Mouse (Mus musculus) ES-Bruce4 (cell line): ENCODE measurements around the gene Adh6a. TPM values are rescaled to one million over a fixed set of nuclear protein-coding genes. Genes with fewer than 3 reads are reported as not detected.

Experiments
- H3K27ac ChIP-seq: 2 replicates; pipeline ENCODE4 v1.5.1; 2012; ENCODE audit warnings: low read length, inconsistent platforms; ENCODE audit not compliant: insufficient read depth
- H3K27me3 ChIP-seq: 2 replicates; pipeline ENCODE4 v1.6.1; 2012; ENCODE audit warnings: mild to moderate bottlenecking, low read length, inconsistent platforms; ENCODE audit not compliant: control insufficient read depth, poor library complexity, insufficient read depth, severe bottlenecking
- H3K36me3 ChIP-seq: 2 replicates; pipeline ENCODE4 v1.6.1; 2012; ENCODE audit warnings: inconsistent platforms, mild to moderate bottlenecking, low read length, moderate library complexity; ENCODE audit not compliant: control insufficient read depth, poor library complexity, insufficient read depth, severe bottlenecking
- H3K4me1 ChIP-seq: one replicate; pipeline ENCODE4 v1.8.1; 2011; ENCODE audit warnings: low read length; ENCODE audit not compliant: control insufficient read depth, insufficient read depth
- H3K4me3 ChIP-seq: 2 replicates; pipeline ENCODE4 v1.5.1; 2011; ENCODE audit warnings: low read depth, mild to moderate bottlenecking, low read length
- H3K9ac ChIP-seq: 2 replicates; pipeline ENCODE4 v1.6.1; 2012; ENCODE audit warnings: low read depth, mild to moderate bottlenecking, inconsistent platforms; ENCODE audit not compliant: poor library complexity, severe bottlenecking
- H3K9me3 ChIP-seq: replicated peaks from 2 replicates; pipeline ENCODE4 v1.6.1; 2012; ENCODE audit warnings: mild to moderate bottlenecking, low read length, inconsistent platforms; ENCODE audit not compliant: control insufficient read depth, poor library complexity, insufficient read depth, severe bottlenecking
- CTCF ChIP-seq: IDR thresholded peaks from one replicate; pipeline ENCODE4 v1.8.1; 2011; ENCODE audit warnings: low read depth, low read length
- EP300 ChIP-seq: IDR thresholded peaks from 2 replicates; pipeline ENCODE4 v1.6.1; 2011; ENCODE audit warnings: low read depth, low read length; ENCODE audit not compliant: insufficient read depth
- POLR2A ChIP-seq: IDR thresholded peaks from one replicate; pipeline ENCODE4 v1.8.1; 2011; ENCODE audit warnings: low read length; ENCODE audit not compliant: insufficient read depth
- polyA plus RNA-seq: library from polyadenylated mRNA; stranded (reverse); fragments of >200 nt; gene quantifications from 2 replicates; pipeline ENCODE4 v1.2.4, GENCODE M21; 2011; ENCODE audit warnings: low read depth; ENCODE audit not compliant: missing spikeins, insufficient read depth, insufficient read length

Adh6a gene
- polyA plus RNA-seq, 1 experiment = not detected

GRCm38 (mm10) chr3:138282556-138282955, 30.5 kb upstream of the Adh6a start:
- Histone ChIP-seq H3K4me3 (no peak overlapping the region), H3K27me3 (no peaks in the 10 kb centered on the region)

DNA sequence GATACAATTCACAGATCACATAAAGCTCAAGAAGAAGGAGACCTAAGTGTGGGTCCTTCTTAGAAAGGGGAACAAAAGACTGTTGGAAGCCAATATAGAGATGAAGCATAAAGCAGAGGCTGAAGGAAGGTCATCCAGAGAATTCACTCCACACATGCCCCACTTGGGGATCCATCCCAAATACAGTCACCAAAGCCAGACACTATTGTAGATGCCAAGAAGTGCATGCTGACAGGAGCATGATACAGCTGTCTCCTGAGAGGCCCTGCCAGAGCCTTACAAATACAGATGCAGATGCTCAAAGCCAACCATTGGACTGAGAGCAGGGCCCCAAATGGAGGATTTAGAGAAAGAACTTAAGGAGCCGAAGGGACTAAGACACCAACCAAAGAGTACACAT, 29.3 kb upstream of the Adh6a start:
- Histone ChIP-seq H3K36me3 (no peaks in the 10 kb centered on the region), H3K9ac (no peak overlapping the region), H3K27ac (no peak overlapping the region), H3K9me3 (no peaks in the 10 kb centered on the region; the same call in 1 of the 2 replicates), H3K27me3 (no peaks in the 10 kb centered on the region), H3K4me3 (no peak overlapping the region), H3K4me1 (peaks cover 2% of the 10 kb centered on the region)
- TF ChIP-seq CTCF (no peak), POLR2A (no peak), EP300 (no peak)

More at GRCm38 (mm10) chr3:138282556-138282955, 30.5 kb upstream of the Adh6a start:
- TF ChIP-seq CTCF = no peak
- TF ChIP-seq POLR2A = no peak
- no peak for TF ChIP-seq EP300
- no peaks in the 10 kb centered on the region; the same call in 1 of the 2 replicates for H3K9me3 ChIP-seq
- no peak overlapping the region for H3K9ac ChIP-seq
- no peak overlapping the region for H3K27ac ChIP-seq
- peaks cover 2% of the 10 kb centered on the region for H3K4me1 ChIP-seq
- H3K36me3 ChIP-seq = no peaks in the 10 kb centered on the region

DNA sequence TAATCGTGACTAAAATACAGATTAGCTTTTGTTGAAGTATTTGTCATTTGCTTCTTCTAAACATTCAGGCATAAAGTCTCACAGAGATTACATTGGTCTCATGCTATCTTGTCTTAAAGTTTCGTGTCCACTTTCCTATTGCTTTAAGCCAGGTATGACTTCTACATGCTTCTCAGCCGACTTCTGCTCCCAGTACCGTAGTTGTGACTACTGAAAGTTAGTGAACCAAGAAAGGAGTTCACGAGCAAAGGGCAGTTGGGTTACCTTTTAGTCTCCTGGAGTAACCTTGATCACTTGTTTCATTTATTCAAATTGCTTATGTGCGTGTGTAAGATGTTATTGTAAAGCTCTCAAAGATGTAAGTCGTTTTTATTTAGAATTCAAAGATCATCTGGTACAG, 27.1 kb upstream of the Adh6a start:
- TF ChIP-seq CTCF = no peak
- no peak for TF ChIP-seq EP300
- H3K27ac ChIP-seq = no peak overlapping the region
- no peaks in the 10 kb centered on the region for H3K36me3 ChIP-seq
- H3K4me1 ChIP-seq = peaks cover 2% of the 10 kb centered on the region
- H3K9ac ChIP-seq = no peak overlapping the region
- no peaks in the 10 kb centered on the region; the same call in 1 of the 2 replicates for H3K9me3 ChIP-seq
- H3K4me3 ChIP-seq = no peak overlapping the region
- H3K27me3 ChIP-seq = no peaks in the 10 kb centered on the region

DNA sequence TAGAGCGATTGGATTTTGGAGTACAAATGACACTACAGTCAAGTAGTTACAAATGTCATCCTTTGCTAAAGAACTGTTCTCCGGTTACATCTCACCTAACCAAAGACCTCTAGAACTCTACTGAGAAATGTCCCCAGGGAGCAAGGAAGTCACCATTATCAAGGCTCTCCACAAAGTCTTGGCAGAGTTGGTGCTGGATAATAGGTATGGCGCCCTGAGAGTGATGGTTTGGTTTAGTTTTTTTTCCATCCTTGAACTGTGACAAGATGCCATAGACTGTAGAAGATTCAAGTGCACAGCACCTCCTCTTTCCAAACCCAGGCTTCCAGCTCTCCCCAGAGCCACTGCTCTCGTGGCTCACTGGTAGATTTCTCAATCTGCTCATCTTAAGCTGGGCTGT, 25.4 kb upstream of the Adh6a start:
- no peak overlapping the region for H3K9ac ChIP-seq
- no peaks in the 10 kb centered on the region; the same call in 1 of the 2 replicates for H3K9me3 ChIP-seq
- TF ChIP-seq EP300 = no peak
- no peak for TF ChIP-seq CTCF
- TF ChIP-seq POLR2A = no peak
- H3K36me3 ChIP-seq = no peaks in the 10 kb centered on the region
- no peak overlapping the region for H3K27ac ChIP-seq
- H3K27me3 ChIP-seq = no peaks in the 10 kb centered on the region
- H3K4me3 ChIP-seq = no peak overlapping the region
- H3K4me1 ChIP-seq = no peaks in the 10 kb centered on the region

GRCm38 (mm10) chr3:138290672-138291071, 22.4 kb upstream of the Adh6a start:
- no peaks in the 10 kb centered on the region for H3K36me3 ChIP-seq
- no peaks in the 10 kb centered on the region for H3K27me3 ChIP-seq
- H3K9ac ChIP-seq = no peak overlapping the region
- no peak overlapping the region for H3K4me3 ChIP-seq
- TF ChIP-seq POLR2A = no peak
- TF ChIP-seq EP300 = no peak
- no peak for TF ChIP-seq CTCF
- no peaks in the 10 kb centered on the region; the same call in 1 of the 2 replicates for H3K9me3 ChIP-seq
- H3K27ac ChIP-seq = no peak overlapping the region
- H3K4me1 ChIP-seq = no peaks in the 10 kb centered on the region

DNA sequence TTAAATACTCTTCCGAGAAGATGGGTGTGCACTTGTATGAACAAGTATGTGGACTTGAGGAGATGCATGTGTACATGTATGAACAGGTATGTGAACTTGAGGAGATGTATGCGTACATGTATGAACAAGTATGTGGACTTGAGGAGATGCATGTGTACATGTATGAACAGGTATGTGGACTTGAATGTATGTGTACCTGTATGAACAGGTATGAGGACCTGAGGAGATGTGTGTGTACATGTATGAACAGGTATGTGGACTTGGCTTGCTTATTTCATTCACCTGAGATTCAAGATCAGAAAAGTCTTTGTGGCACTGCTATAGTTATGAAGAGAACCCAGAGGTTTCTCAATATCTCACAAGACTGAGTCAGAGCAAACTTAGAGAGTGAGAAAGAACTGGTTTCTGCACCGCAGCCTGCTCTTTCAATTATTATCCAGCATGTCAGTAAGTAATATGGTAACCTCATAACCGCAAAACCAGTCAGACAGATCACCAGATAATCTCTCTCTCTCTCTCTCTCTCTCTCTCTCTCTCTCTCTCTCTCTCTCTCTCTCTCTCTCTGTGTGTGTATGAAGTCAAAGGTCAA, 21.5 kb upstream of the Adh6a start:
- no peak overlapping the region for H3K27ac ChIP-seq
- no peaks in the 10 kb centered on the region for H3K9me3 ChIP-seq
- no peak overlapping the region for H3K4me3 ChIP-seq
- TF ChIP-seq POLR2A = no peak
- TF ChIP-seq CTCF = no peak
- no peak for TF ChIP-seq EP300
- no peak overlapping the region for H3K9ac ChIP-seq
- no peaks in the 10 kb centered on the region for H3K4me1 ChIP-seq
- H3K36me3 ChIP-seq = no peaks in the 10 kb centered on the region
- H3K27me3 ChIP-seq = no peaks in the 10 kb centered on the region
